Mouse (Mus musculus): ENCODE data around the gene D230025D16Rik. TPM values are rescaled to one million over a fixed set of nuclear protein-coding genes. Genes with fewer than 3 reads are reported as not detected.

Gene D230025D16Rik
- polyA plus RNA-seq, 1 experiment from 2014 or later = 27.6 TPM

DNA sequence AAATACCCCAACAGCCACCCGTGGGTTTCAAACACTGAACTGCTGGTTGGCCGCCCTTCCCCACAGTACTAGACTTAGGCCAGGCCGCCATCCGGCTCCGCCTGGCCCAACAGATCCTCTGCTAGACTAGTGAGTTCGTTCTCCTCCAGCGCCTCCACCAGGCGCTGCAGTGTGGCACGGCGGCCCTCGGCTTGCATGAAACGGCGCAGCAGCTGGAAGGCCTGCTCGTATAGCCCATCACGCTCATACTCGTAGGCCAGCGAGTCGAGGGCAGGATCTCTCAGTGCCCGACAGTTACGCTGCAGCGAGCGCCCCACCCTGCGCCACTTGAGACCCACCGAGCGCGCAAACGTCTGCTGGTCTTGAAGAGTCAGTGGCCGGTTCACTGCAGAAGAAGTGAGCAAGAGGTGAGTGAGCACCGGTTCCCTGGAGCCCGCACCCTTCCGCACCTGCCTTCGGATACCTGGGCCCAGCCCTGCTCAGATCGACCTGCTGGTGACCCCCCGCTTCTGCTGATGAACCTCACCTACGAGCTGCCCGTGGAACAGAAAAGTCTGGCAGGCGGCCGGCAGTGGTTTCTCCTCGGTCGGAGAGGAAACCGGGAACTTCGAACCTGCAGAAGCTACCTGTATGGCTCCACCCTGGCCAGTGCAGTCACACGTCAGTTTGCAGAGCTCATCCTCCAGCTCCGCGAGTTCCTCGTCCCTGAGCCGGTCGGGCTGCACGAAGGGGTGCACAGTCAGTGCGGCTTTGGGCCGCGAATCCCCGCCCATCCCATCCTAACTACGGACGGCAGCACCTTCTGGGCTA, 34.2 kb downstream of the D230025D16Rik start:
- peaks cover 3% of the 10 kb centered on the region; the same call in 1 of the 2 replicates for H3K9me3 ChIP-seq (ENCODE audit: low read length)
- H3K36me3 ChIP-seq (ENCODE audit: insufficient read depth, low read length) = no peaks in the 10 kb centered on the region
- H3K4me3 ChIP-seq (ENCODE audit: low read length) = peak overlapping the region; percentile 44
- H3K4me1 ChIP-seq (ENCODE audit: insufficient read depth, low read length) = peaks cover 26% of the 10 kb centered on the region
- peak overlapping the region; percentile 73 for H3K4me2 ChIP-seq (replicated peaks; ENCODE audit: low read depth, low read length)
- H3K9ac ChIP-seq (replicated peaks; ENCODE audit: low read length) = peak overlapping the region; percentile 48
- peak; percentile 37; the same call in 1 of the 2 replicates for ATAC-seq (ENCODE audit: low FRiP score, low TSS enrichment)
- H3K27me3 ChIP-seq (ENCODE audit: insufficient read depth, low read length) = peaks cover 65% of the 10 kb centered on the region
- 2% methylated on average over 55 of the region's 55 CpGs for WGBS
- no peak overlapping the region for H3K27ac ChIP-seq (ENCODE audit: low read length)

DNA sequence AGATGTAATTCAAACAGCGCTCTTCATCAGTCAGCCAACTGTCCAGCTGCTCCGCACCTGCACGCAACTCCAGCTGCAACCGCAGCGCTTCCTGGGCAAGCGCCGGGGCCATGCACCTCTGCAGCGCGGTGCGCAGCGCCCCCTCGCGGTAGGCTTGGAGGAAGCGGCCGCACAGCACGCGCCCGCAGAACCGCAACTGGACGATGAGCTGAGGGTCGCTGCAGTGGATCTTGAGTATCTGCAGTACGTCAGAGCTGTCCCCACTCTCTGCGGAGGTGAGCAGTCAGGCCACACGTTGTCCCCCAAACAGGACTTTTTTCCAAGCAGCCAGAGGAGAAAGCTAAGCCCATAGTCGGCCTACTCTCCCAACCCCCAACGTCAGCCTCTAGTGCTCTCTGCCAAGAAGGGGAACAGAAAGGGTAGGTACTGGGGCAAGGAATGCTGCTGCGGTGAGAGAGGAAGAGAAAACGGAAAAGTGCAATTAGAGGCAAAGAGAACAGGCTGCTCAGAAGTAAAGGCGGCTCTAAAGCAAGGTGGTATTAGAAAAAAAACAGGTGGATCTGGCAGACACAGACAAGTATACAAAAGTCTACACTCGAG, 34.9 kb downstream of the D230025D16Rik start:
- peak; percentile 32; the same call in 1 of the 2 replicates for ATAC-seq (ENCODE audit: low FRiP score, low TSS enrichment)
- peaks cover 65% of the 10 kb centered on the region for H3K27me3 ChIP-seq (ENCODE audit: insufficient read depth, low read length)
- H3K27ac ChIP-seq (ENCODE audit: low read length) = no peak overlapping the region
- H3K4me2 ChIP-seq (replicated peaks; ENCODE audit: low read depth, low read length) = peak overlapping the region; percentile 73
- peak overlapping the region; percentile 44 for H3K4me3 ChIP-seq (ENCODE audit: low read length)
- peaks cover 3% of the 10 kb centered on the region; the same call in 1 of the 2 replicates for H3K9me3 ChIP-seq (ENCODE audit: low read length)
- peaks cover 26% of the 10 kb centered on the region for H3K4me1 ChIP-seq (ENCODE audit: insufficient read depth, low read length)
- WGBS = 4% methylated on average over 30 of the region's 30 CpGs
- peak overlapping the region; percentile 48 for H3K9ac ChIP-seq (replicated peaks; ENCODE audit: low read length)
- no peaks in the 10 kb centered on the region for H3K36me3 ChIP-seq (ENCODE audit: insufficient read depth, low read length)

DNA sequence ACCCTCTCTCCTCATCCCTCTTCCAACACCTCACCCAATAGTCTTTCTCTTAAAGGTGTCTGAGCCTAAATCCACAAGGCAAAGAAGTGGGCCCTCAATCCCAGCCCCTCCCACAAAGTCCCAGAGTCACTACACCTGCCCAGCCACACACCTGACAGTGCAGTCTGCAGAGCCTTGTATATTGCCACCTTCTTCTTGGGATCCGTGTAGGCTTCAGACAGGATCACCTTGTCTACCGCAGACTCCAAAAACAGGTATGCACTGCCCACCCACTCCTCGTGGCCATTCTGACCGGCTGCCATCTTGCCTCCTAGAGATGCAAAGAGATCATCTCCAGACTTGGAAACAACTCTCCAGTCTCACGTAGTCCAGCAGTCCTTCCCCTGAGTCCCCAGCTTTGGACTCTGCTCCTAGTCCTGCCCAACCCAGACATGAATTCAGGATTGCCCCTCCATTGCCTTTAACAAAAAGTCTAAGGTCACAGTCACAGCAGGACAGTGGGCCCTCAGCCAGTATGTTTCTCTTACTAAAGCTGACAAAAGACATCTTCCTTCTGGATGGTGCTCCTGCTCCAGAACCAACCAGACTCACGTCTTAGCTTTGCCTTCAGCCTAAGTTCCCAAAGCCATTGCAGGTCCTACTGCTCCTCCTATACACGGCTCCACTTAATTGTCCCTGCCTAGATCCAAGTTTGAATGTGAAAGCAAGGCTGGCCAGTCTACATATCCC, 35.6 kb downstream of the D230025D16Rik start:
- WGBS = 65% methylated on average over 7 of the region's 7 CpGs
- Histone ChIP-seq H3K27me3 (ENCODE audit: insufficient read depth, low read length) (peaks cover 71% of the 10 kb centered on the region), H3K4me2 (replicated peaks; ENCODE audit: low read depth, low read length) (no peak overlapping the region; the same call in 1 of the 2 replicates), H3K36me3 (ENCODE audit: insufficient read depth, low read length) (no peaks in the 10 kb centered on the region), H3K9me3 (ENCODE audit: low read length) (peaks cover 3% of the 10 kb centered on the region; the same call in 1 of the 2 replicates), H3K27ac (ENCODE audit: low read length) (no peak overlapping the region), H3K9ac (replicated peaks; ENCODE audit: low read length) (no peak overlapping the region), H3K4me3 (ENCODE audit: low read length) (no peak overlapping the region), H3K4me1 (ENCODE audit: insufficient read depth, low read length) (peaks cover 30% of the 10 kb centered on the region)
- ATAC-seq (ENCODE audit: low FRiP score, low TSS enrichment) = no peak

DNA sequence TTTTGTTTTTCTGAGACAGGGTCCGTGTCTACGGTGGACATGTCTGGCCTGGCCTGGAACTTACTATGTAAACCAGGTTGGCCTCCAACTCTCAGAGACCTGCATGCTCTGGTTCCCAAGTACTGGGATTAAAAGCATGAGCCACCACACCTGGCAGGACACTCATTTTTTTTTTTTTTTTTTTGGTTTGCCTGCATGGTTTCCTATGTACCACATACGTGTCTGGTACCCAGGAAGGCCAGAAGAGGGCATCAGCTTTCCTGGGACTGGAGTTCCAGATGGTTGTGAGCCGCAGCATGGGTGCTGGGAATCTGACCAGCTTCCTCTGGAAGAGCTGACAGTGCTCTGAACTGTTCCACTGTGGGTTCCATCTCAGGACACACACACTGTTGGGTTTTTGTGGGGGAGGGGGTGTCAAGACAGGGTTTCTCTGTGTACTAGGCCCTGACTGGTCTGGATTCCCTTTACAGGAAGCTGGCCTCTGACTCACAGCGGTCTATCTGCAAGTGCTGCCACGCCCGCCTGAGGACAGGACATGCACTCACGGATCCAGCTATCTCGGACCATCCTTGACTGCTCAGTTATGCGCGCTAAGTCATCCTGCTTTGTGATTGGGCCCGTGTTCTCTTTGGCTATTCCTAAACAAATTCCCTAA, 36.5 kb downstream of the D230025D16Rik start:
- WGBS = 82% methylated on average over 12 of the region's 12 CpGs
- Histone ChIP-seq H3K4me1 (ENCODE audit: insufficient read depth, low read length) (peaks cover 30% of the 10 kb centered on the region), H3K9ac (replicated peaks; ENCODE audit: low read length) (no peak overlapping the region), H3K9me3 (ENCODE audit: low read length) (peaks cover 3% of the 10 kb centered on the region; the same call in 1 of the 2 replicates), H3K36me3 (ENCODE audit: insufficient read depth, low read length) (no peaks in the 10 kb centered on the region), H3K27ac (ENCODE audit: low read length) (no peak overlapping the region), H3K4me2 (replicated peaks; ENCODE audit: low read depth, low read length) (no peak overlapping the region), H3K4me3 (ENCODE audit: low read length) (no peak overlapping the region), H3K27me3 (ENCODE audit: insufficient read depth, low read length) (peaks cover 72% of the 10 kb centered on the region)
- no peak for ATAC-seq (ENCODE audit: low FRiP score, low TSS enrichment)

DNA sequence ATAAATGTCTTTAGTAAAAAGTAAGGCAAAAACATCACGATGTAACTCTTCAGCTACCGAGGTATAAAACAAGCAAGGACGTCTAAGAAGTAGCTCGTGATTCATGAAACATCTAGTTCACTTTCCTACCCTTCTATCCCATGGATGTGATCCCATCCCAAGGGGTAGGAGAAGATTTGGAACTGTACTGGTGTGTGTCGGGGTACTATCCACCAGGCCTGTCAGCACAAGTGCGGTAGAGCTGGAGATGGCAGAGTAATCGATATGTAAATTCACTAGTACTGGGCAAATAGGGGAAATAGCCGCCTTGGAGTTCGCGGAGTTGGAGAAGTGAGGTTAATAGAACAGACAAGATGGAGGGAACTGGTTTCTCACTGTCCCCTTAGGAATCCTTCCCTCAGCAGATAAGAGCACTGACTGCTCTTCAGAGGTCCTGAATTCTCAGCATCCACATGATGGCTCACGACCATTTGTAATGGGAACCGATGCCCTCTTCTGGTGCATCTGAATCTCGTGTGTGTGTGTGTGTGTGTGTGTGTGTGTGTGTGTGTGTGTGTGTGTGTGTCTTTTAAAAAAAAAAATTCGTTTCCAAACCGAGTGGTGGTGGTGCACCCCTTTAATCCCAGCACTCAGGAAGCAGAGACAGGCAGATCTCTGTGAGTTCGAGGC, 38.4 kb downstream of the D230025D16Rik start:
- peaks cover 81% of the 10 kb centered on the region for H3K27me3 ChIP-seq (ENCODE audit: insufficient read depth, low read length)
- peaks cover 3% of the 10 kb centered on the region; the same call in 1 of the 2 replicates for H3K9me3 ChIP-seq (ENCODE audit: low read length)
- peak overlapping the region; percentile 82; the same call in 1 of the 2 replicates for H3K4me3 ChIP-seq (ENCODE audit: low read length)
- peak overlapping the region; percentile 94 for H3K4me2 ChIP-seq (replicated peaks; ENCODE audit: low read depth, low read length)
- H3K4me1 ChIP-seq (ENCODE audit: insufficient read depth, low read length) = peaks cover 35% of the 10 kb centered on the region
- H3K27ac ChIP-seq (ENCODE audit: low read length) = no peak overlapping the region
- 40% methylated on average over 16 of the region's 16 CpGs for WGBS
- ATAC-seq (ENCODE audit: low FRiP score, low TSS enrichment) = no peak
- H3K9ac ChIP-seq (replicated peaks; ENCODE audit: low read length) = no peak overlapping the region
- no peaks in the 10 kb centered on the region for H3K36me3 ChIP-seq (ENCODE audit: insufficient read depth, low read length)

DNA sequence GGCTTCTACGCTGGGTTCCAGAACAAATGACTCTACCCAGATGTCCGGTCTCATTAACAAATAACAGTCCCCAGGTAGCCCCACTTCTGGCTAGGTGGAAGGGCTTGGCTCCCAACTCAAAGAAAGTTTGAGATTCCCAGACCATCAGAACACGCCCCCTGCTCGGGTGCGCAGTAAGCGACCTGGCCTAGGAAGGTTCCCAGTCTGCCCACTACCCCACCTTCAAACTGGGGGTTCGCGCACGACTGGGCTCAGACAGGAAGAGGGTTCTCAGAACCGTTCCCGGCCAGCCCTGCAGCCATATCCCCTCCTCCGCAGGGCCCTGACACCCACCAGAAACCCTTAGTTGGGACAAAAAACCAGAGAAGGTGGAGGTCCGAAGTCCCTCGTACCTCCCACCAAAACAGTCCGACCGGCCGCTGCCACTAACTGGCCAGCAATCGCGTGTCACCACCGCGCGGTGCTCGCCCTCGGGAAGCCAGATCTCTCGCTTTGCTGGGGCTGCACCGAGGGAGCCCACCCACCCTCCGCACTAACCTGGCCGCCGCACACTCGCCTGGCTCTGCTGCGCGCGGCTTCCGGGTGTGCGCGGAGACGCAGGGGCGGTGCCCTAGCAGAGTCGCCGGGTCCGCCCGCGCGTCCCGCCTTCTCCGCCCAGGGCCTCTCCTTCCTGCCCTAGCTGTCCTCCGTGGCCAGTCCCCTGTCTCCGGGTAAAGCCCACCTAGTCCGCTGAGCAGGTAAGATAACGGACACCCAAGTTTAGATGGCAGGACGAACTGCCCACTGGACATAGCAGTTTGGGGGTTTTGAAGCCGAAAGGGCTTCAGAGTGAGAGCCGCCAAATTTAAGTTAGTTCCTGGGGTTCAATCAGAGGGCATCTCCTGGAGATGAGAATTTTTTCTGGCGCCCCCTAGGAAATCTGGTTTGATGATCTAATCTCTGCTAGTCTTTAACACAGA, 39.4 kb downstream of the D230025D16Rik start, which contains the start of the genes Tradd and Fbxl8:
Tradd (minus strand) TSS at position 586 of the 959 bp plus-strand sequence.
Fbxl8 (plus strand) TSS at position 625 of the 959 bp plus-strand sequence.
- no peaks in the 10 kb centered on the region for H3K36me3 ChIP-seq (ENCODE audit: insufficient read depth, low read length)
- peaks cover 36% of the 10 kb centered on the region for H3K4me1 ChIP-seq (ENCODE audit: insufficient read depth, low read length)
- peaks cover 81% of the 10 kb centered on the region for H3K27me3 ChIP-seq (ENCODE audit: insufficient read depth, low read length)
- H3K27ac ChIP-seq (ENCODE audit: low read length) = no peak within 1 kb of the TSS
- H3K4me3 ChIP-seq (ENCODE audit: low read length) = peak within 1 kb of the TSS; percentile 82
- H3K9me3 ChIP-seq (ENCODE audit: low read length) = peaks cover 3% of the 10 kb centered on the region; the same call in 1 of the 2 replicates
- peak within 1 kb of the TSS; percentile 94 for H3K4me2 ChIP-seq (replicated peaks; ENCODE audit: low read depth, low read length)
- 1% methylated on average over 50 of the region's 54 CpGs for WGBS
- H3K9ac ChIP-seq (replicated peaks; ENCODE audit: low read length) = peak within 1 kb of the TSS; percentile 79
- ATAC-seq (ENCODE audit: low FRiP score, low TSS enrichment) = peak; percentile 75

DNA sequence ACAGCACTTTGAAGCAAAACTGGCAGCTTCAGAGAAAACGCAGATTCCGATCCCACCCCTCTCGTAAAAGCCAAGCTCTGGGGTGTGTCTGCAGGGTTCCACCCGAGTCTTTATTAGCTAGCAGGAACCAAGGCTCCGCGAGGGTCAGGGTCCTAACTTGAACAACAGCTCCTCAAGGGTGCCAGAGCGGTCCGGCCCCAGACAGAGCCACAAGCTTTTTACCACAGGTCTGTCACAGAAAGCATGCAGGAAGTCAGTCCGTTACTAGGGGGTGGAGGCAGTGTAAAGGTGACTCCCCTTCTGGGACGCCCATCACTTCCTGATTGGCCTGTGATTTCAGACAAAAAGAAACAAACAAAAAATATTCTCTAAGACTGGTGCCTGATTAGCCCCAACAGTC, 40.2 kb downstream of the D230025D16Rik start:
- no peak for ATAC-seq (ENCODE audit: low FRiP score, low TSS enrichment)
- Histone ChIP-seq H3K36me3 (ENCODE audit: insufficient read depth, low read length) (no peaks in the 10 kb centered on the region), H3K9ac (replicated peaks; ENCODE audit: low read length) (peak overlapping the region; percentile 79), H3K9me3 (ENCODE audit: low read length) (peaks cover 3% of the 10 kb centered on the region; the same call in 1 of the 2 replicates), H3K4me3 (ENCODE audit: low read length) (peak overlapping the region; percentile 82), H3K27me3 (ENCODE audit: insufficient read depth, low read length) (peaks cover 83% of the 10 kb centered on the region), H3K4me2 (replicated peaks; ENCODE audit: low read depth, low read length) (peak overlapping the region; percentile 94), H3K27ac (ENCODE audit: low read length) (no peak overlapping the region), H3K4me1 (ENCODE audit: insufficient read depth, low read length) (peaks cover 37% of the 10 kb centered on the region)
- 6% methylated on average over 10 of the region's 10 CpGs for WGBS

DNA sequence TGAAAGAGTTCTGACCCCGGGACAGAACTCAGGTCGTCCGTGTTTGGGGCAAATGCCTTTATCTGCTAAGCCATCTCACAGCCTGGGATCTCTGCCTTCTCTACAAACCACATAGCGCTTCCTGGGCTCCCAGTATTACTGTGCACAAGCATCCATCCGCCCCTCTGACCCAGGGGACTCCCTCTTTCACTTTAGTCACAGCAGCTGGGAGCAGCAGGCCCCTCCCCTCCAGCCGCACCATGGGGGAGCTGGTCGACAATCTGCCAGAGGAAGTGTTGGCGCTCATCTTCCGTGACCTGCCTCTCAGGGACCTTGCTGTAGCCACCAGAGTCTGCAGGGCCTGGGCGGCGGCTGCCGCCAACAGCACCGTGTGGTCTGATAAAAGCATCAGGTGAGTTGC, 41.8 kb downstream of the D230025D16Rik start:
- H3K36me3 ChIP-seq (ENCODE audit: insufficient read depth, low read length) = no peaks in the 10 kb centered on the region
- no peaks in the 10 kb centered on the region for H3K9me3 ChIP-seq (ENCODE audit: low read length)
- no peak overlapping the region for H3K4me2 ChIP-seq (replicated peaks; ENCODE audit: low read depth, low read length)
- no peak overlapping the region for H3K9ac ChIP-seq (replicated peaks; ENCODE audit: low read length)
- H3K27me3 ChIP-seq (ENCODE audit: insufficient read depth, low read length) = peaks cover 83% of the 10 kb centered on the region
- H3K4me1 ChIP-seq (ENCODE audit: insufficient read depth, low read length) = peaks cover 46% of the 10 kb centered on the region
- no peak for ATAC-seq (ENCODE audit: low FRiP score, low TSS enrichment)
- no peak overlapping the region for H3K27ac ChIP-seq (ENCODE audit: low read length)
- 27% methylated on average over 13 of the region's 13 CpGs for WGBS
- no peak overlapping the region for H3K4me3 ChIP-seq (ENCODE audit: low read length)
